Mouse (Mus musculus): ENCODE data around the gene Atp1a2.

Gene Atp1a2

DNA sequence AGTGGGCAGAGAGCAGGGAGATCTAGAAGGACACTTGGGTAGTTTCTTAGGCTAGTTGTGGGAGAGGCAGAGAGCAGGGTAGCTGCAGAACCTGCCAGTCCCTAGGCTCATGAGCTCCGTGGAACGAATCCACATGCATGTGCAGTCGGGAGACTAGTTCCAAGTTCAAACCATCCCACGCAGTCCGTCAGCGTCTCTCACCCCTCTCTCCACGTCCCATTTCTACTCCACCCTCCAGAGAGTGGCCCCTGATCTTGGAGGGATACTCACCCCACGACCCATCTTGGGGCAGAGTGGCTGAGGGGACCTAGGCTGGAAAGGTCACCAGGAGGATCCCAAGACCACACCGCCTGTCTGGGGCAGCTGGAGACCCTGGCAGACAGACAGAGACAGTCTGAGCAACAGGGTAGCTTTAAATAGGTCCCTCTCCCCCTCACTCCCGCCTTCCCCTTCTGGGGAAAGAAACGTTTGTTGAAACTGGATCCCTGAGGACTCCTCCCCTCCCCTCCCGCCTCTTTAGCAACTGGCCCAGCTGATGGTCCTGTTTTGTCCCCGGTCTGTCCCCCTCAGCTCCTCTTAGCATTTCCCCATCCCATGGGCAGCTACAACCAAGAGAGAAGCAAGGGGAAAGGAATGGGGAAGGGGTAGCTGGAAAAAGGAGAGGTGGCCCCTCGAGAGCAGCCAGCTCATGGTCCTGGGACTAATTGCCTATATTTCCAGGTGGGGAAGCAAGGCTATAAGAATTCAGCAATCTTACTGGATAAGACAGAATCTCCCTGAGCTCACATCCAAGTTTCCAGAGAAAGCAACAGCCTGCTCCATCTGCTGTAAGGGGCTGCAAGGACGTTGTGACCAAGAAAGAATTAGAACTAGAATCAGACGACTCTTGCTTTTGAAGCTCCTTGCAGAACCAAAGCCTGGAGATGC, at the start of gene Atp1a2:
Atp1a2 (minus strand) TSS at position 454 of the 927 bp plus-strand sequence.
- peak; percentile 57 for DNase-seq

- no peak for DNase-seq
Observed at GRCm38 (mm10) chr1:172347382-172347781, 49.5 kb upstream of the Atp1a2 start.

- no peak for DNase-seq
Observed at GRCm38 (mm10) chr1:172346707-172347106, 48.8 kb upstream of the Atp1a2 start.

- no peak for DNase-seq
Observed at GRCm38 (mm10) chr1:172344820-172345219, 47.0 kb upstream of the Atp1a2 start.

DNA sequence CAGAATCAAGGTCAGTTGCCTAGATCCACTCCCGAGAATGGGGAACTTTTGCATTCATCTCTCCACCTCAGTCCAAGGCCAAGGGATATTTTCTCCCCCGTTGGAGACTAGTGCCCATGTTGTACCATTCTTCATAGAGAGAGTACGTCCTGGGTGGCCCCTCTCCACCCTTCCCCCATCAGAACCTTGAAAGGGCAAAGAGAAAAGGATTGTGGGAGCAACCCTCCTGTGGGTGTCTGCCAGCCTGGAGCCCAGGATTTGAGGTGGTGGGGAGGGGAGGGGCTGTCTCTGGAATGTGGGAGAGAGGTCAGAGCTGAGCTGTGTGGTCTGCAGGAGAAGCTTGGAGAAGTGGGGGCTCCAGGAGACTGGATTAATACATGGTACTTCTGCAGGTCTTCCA, 46.0 kb upstream of the Atp1a2 start:
- DNase-seq = no peak

- DNase-seq = peak; percentile 62
Observed at GRCm38 (mm10) chr1:172342729-172343128, 44.9 kb upstream of the Atp1a2 start.

DNA sequence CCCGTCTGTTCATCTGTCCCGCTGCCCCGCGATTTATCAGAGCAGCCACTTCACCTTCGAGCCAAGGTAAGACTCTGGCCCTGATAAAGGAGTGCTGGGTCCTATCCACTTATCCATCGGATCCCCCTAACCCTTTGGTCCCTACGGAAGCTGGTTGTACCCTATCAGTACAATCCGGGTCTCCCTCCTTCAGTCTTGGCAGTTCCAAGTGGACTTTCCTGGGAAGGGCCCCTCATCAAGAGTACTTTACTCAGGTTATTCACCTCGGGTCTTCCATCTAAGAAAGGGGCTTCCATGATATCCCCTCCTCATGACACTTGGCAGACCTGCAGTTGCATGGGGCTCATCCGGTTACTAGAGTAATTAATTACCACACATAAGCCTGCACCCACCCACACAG, 43.5 kb upstream of the Atp1a2 start:
- no peak for DNase-seq

GRCm38 (mm10) chr1:172340729-172341321, 43.0 kb upstream of the Atp1a2 start, which contains the start of gene Kcnj10:
Gene Kcnj10 (plus strand): TSS chr1:172341210.
- DNase-seq = peak; percentile 77

DNA sequence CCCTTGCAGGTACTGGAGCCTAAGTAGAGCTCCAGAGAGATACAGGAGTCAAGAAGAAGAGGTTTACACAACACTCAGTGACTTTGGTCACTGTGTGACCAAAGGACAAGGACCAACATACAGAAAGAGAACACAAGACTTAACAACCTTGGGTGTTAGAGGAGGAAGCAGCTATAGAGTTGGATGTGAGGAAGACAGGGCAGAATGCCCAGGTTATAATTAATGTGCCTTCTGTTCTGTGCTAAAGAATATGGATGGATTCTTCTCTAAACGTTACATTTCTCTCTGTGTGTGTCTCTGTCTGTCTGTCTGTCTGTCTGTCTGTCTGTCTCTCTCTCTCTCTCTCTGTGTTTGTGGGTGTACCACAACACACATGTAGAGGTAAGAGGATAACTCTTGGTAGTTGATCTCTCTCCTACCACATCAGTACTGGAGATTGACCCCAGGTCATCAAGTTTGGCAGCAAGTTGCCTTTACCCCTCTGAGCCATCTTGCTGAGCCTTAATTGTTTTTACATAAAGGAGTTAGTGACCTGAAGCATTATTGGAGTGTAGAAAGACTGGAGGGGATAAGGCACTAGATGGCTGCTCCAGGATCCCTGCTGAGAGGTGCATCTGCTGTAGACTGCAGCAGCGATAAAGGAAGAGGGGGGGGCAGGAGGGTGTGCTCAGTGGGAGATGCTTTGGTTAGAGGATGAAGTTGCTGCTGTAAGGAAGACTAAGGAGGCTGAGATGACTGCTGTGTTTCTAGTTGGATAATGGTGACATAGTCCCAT, 39.7 kb upstream of the Atp1a2 start:
- DNase-seq = no peak

- DNase-seq = no peak
Observed at GRCm38 (mm10) chr1:172335804-172336203, 37.9 kb upstream of the Atp1a2 start.

DNA sequence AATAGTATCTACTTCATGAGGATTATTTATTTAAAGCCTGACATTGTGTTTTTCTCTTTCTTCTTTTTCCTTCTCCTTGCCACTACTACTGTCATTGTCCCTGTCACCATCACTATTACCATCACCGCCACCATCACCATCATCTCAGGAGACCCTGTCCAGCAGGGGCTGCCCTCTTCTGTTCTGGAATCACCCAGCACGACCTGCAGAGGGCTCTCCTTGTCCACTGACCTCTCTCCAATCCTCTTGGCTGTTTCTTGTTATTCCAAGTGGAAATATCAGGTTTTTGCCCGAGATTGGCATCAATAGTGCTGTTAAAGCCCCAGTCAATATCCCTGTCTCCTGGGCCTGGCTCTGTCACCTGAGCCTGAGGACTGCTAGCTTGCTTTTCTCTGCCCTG, 35.6 kb upstream of the Atp1a2 start:
- DNase-seq = no peak

- no peak for DNase-seq
Observed at GRCm38 (mm10) chr1:172332925-172333324, 35.1 kb upstream of the Atp1a2 start.

- no peak for DNase-seq
Observed at GRCm38 (mm10) chr1:172331422-172331947, 33.6 kb upstream of the Atp1a2 start.

DNA sequence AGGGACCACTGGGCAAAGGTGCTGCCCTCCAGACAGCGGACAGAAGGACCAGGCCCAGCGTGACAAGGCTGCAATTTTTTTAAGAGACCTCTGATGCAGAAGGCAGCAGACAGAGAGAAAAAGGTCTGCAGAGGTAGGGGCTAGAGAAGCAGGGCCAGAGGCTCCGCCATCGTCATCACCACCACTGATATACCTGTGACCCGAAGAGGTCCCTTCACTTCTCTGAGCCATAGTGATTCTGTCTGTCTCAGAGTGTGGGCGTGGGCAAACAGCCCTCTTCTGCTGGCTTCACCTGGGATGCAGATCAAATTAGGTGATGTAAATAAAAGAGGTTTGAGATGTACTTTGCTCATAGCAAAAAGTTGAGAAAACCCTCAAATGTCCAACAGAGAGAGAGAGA, 31.8 kb upstream of the Atp1a2 start:
- peak; percentile 6 for DNase-seq

DNA sequence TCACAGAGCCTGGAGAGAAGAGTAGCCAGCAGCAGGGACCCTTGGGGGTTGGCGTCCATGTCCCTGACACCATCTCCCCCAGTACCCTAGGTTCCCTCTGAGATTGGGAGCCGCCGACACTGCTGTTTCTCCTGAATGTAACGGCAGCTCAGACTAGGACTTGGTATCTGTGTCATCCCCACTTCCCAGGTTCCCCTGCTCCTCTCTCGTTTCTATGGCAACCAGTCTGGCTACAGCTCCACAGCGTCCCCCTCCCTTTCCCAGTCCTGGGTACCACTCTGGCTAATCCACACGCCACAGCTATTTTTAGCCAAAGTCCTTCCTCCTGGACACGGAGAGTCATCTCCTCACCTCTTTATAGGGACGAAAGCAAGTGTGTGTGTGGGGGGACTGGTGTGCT, 31.3 kb upstream of the Atp1a2 start, which contains the start of gene Kcnj9:
Kcnj9 (minus strand) TSS at position 188 of the 400 bp plus-strand sequence.
- peak; percentile 64 for DNase-seq

DNA sequence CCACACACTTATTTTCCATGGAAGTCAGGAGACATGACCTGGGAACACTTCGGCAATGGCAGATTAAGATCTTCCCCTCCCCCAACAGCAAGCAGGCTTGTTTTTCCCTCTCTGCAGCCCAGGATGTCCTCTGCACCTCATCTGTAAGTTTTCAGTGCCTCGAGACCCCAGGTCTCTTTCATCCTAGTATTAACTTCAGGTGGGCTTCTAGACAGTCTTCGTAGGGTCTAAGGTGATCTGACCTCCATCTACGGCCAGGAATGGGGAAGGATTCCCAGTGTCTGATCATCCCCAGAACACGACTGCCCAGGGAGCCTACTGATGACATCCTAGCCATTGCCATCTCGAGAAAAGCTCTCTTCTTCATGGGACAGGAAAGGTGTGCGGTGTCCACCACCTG, 30.6 kb upstream of the Atp1a2 start:
- peak; percentile 4 for DNase-seq

DNA sequence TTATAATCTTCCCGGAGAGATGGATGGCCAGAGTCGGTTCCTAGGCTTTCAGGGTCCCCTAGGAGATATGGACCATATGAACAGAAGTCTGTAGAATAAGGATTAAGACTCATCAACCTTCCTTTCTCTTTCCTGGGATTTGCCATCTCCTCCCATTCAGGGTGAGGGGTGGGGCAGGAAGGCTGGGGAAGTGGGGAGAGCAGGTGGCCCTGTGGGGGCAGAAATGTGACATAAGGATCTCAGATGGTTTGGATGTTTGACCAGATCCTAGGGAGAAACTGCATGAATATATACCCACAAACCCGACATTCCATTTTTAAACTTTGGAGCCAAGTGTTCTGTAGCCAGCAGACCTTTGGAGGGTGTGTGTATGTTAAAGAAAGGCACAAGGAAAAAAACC, 30.2 kb upstream of the Atp1a2 start:
- no peak for DNase-seq

DNA sequence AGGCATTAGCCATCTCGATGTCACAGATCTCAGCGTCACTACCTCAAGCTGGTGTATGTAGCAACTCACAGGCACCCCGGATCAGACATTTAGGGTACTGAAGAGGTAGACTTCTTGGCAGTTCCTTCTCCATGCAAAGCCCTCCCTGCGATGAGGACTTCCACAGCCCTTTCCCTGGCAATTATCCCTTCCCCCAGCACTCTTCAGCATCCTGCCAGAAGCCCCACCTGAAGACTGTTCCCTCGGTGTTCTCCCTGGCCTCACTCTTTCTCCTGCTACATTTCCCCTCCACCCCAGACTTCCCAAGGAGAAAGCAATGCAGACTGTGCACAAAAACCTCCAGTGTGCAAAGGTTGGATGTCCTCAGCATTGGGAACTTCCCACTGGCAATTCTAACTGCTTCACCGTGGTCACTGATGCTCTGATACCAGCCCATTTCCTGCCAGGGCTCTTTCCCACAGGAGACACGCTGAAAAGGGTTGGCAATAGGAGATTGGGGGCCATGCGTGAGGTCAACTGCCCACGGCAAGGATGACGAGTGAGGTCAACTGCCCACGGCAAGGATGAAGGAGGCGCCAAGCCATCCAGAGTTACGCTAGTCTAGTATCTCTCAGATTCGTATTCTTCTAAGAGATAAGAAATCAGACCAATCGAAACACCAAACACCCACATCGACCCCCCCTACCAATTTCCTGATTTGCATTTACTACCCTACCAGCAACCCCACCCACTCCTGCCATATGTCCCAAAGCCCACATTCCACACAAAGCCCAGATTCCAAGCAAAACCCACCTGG, 29.5 kb upstream of the Atp1a2 start:
- peak; percentile 16 for DNase-seq

DNA sequence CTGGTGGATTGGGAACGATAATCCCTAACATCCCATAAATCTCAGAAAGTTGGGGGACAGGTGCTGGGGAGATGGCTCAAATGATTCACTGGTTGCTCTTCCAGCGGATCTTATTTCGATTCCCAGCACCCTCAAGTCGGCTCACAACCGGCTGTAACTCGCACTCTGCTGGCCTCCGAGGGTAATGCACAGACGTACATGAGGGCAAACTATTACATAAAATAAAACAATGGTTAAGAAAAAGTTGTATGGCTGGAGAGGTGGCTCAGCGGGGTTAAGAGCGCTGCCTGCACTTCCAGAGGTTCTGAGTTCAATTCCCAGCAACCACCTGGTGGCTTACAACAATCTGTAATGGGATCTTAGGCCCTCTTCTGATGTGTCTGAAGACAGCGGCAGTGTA, 28.8 kb upstream of the Atp1a2 start:
- peak; percentile 9 for DNase-seq

GRCm38 (mm10) chr1:172325680-172326535, 28.0 kb upstream of the Atp1a2 start:
- peak; percentile 67 for DNase-seq

GRCm38 (mm10) chr1:172324725-172325124, 26.9 kb upstream of the Atp1a2 start:
- DNase-seq = peak; percentile 83
